Mouse (Mus musculus) induced T-regulatory cell, adult 2 months (primary cell): ENCODE results near the gene Scyl1.
A peak's percentile ranks its signal among the peaks of the same experiment; 100 is the strongest.

Experiments used
- DNase-seq: peaks from one replicate; pipeline ENCODE4 v3.0.0-alpha.2; 2012; ENCODE audit warnings: low read depth

The Scyl1 gene

GRCm38 (mm10) chr19:5715793-5716688, 55.2 kb downstream of the Scyl1 start:
- DNase-seq: no peak

- no peak for DNase-seq
These were observed 57.5 kb downstream of the Scyl1 start for GRCm38 (mm10) chr19:5713730-5714129.

DNA sequence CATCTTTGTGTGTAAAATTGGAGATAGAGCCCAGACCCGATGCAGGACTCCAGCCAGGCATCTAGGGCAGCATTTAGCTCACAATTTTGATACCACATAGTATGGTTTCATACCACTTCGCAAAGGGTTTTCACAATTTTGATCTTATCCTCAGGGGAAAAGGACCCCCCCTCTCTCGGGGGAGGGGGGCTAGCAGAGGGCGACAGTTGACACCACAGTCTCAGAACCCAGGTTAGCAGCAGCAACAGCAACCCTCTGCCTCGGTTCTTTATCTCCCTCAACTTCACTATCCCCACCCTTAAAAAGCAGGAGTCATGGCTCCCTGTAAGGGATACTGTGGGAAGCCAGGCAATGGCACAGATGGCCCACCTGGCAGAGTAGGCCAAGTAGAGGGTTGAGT, 58.0 kb downstream of the Scyl1 start:
- DNase-seq: no peak

- DNase-seq: no peak
These were observed 59.2 kb downstream of the Scyl1 start for GRCm38 (mm10) chr19:5711907-5712460.

DNA sequence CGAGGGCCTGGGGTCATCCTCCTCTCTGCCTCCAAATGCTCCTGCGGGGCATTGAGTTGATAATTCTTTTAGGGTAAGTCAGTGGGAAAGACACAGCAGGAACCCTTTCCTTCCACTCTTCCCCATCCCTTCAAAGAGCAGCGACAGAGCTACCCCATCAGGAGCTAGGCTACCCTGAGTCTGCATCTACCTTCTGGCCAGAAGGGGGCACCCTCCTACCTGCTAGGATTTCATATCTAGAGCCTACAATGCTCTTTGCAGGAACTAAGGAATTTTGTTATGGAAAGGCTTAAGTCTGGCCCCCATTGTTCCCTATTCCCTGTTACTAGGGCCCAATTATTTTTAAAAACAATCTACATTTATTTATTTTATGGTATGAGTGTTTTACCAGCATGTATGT, 60.0 kb downstream of the Scyl1 start:
- peak; percentile 84 for DNase-seq

DNA sequence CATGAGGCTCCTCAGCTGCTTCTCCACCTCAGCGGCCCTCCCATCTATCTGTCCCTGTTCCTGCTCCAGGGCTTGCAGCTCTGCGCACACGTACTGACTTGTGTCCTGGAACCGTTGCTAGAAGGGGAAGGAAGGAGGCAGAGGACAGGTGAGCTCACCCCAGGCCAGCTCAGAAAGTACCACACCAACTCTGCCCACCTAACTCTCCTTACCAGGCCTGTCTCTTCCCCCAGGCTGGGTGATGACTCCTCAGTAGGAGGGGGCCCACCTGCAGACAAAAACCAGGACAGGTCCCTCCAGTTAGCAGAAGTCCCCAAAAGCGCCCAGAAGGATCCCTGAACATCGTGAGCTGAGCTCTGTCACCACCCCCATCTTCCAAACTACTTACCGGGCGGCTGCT, 60.6 kb downstream of the Scyl1 start:
- DNase-seq: no peak

GRCm38 (mm10) chr19:5710068-5710467, 61.2 kb downstream of the Scyl1 start:
- DNase-seq: no peak
